Mouse (Mus musculus) testis, adult 2 months (tissue): ENCODE data around the gene Fryl.

ENCODE experiments used
- CTCF ChIP-seq: fragments of 200-500 bp; IDR thresholded peaks from 2 replicates; pipeline ENCODE4 v1.5.1; 2012; ENCODE audit warnings: low read depth, mild to moderate bottlenecking, inconsistent platforms, low read length, moderate library complexity; ENCODE audit not compliant: control insufficient read depth, insufficient read depth, insufficient replicate concordance
- POLR2A ChIP-seq: fragments of 200-500 bp; IDR thresholded peaks from 2 replicates; pipeline ENCODE4 v1.6.1; 2012; ENCODE audit warnings: low read depth, mild to moderate bottlenecking, inconsistent platforms, low read length, moderate library complexity; ENCODE audit not compliant: control insufficient read depth

- TF ChIP-seq CTCF = no peak
- no peak for TF ChIP-seq POLR2A
Observed at GRCm38 (mm10) chr5:73186912-73187311, 69.5 kb downstream of the Fryl start.
